Mouse (Mus musculus) lung, embryonic 15.5 days (tissue): ENCODE data around the gene Tbc1d22a. TPM values are rescaled to one million over a fixed set of nuclear protein-coding genes. Genes with fewer than 3 reads are reported as not detected.

ENCODE experiments used
- ATAC-seq: fragments of 200-750 bp; cut with Nextera tagmentation; 2 replicates; pipeline ENCODE4 v1.8.0; 2017; ENCODE audit warnings: moderate number of reproducible peaks, borderline replicate concordance; ENCODE audit not compliant: low FRiP score, low TSS enrichment; ENCODE audit errors: extremely low read depth
- H3K27ac ChIP-seq: fragments of 300-500 bp; sonication (generic); 2 replicates; pipeline ENCODE4 v1.5.1; 2015; ENCODE audit warnings: moderate library complexity, mild to moderate bottlenecking, inconsistent platforms
- H3K27me3 ChIP-seq: fragments of 300-500 bp; sonication (generic); 2 replicates; pipeline ENCODE4 v1.6.1; 2015; ENCODE audit warnings: inconsistent platforms
- H3K36me3 ChIP-seq: fragments of 300-500 bp; sonication (generic); 2 replicates; pipeline ENCODE4 v1.6.1; 2015; ENCODE audit warnings: inconsistent platforms
- H3K4me1 ChIP-seq: fragments of 300-500 bp; sonication (generic); 2 replicates; pipeline ENCODE4 v1.6.1; 2015; ENCODE audit warnings: inconsistent platforms
- H3K4me2 ChIP-seq: fragments of 300-500 bp; sonication (generic); 2 replicates; pipeline ENCODE4 v1.6.1; 2015; ENCODE audit warnings: inconsistent platforms, mild to moderate bottlenecking, moderate library complexity
- H3K4me3 ChIP-seq: fragments of 300-500 bp; sonication (generic); 2 replicates; pipeline ENCODE4 v1.5.1; 2015; ENCODE audit warnings: mild to moderate bottlenecking, inconsistent platforms
- H3K9ac ChIP-seq: fragments of 300-500 bp; sonication (generic); 2 replicates; pipeline ENCODE4 v1.6.1; 2015; ENCODE audit warnings: inconsistent platforms
- H3K9me3 ChIP-seq: fragments of 300-500 bp; sonication (generic); 2 replicates; pipeline ENCODE4 v1.6.1; 2016; ENCODE audit warnings: inconsistent platforms
- WGBS: fragments of 180-500 bp; shearing (Covaris S2); methylation state at CpG from one replicate; pipeline ENCODE4 v1.1.7; 2015; 5-methylcytosine and 5-hydroxymethylcytosine counted together
- polyA plus RNA-seq: library from polyadenylated mRNA; unstranded; fragments of >200 nt; fragmentation: Nextera tagmentation; extraction: Ambion mirVana; gene quantifications from 2 replicates; pipeline ENCODE4 v1.2.1, GENCODE M21; 2015

Tbc1d22a gene
- 10.3 and 12.4 TPM in 2 replicates for polyA plus RNA-seq

DNA sequence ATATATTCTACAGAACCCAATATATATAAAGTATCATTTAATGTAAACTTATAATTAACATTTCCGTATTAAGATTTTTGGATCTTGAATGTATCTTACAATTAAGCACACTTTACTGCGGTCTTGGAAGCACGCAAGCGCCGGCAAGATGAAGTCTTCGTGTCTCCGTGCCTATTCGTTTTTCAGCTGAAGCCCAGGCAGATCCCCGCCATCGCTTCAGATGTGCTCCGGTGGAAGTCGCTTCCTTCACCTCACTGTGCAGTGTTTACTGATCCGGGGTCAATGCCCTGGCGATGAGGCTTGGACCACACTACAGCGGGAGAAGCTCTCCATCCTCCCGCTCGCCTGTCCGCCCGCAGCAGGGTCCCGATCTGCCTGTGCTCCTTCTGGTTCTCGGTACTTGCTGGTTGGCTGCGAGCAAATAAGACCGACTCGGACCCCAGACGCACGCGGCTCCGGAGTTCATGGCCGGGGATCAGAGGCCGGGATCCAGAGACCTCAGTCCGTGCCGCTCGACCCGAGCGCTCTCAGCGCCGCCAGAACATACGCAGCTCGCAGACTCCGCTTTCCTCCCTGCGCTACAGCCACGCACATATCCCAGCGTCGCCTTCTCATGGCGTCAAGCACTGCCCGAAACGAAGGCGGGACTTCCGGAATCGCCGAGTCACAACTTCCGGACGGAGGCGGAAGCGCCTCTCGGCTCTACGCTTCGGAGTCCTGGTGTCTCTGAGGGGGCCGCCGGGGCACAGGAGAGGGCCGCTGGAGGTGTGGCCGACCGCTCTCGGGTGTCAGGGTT, at the start of gene Tbc1d22a:
Tbc1d22a (plus strand) TSS at position 707 of the 796 bp plus-strand sequence.
- peak within 1 kb of the TSS; percentile 92 for H3K9ac ChIP-seq
- WGBS = under 1% methylated on average over 64 of the region's 64 CpGs
- H3K4me2 ChIP-seq = peak within 1 kb of the TSS; percentile 99
- H3K36me3 ChIP-seq = 0 out of 2 replicates have a peak, but pooled peaks cover 2% of the 10 kb centered on the region
- H3K4me1 ChIP-seq = peaks cover 25% of the 10 kb centered on the region
- no peaks in the 10 kb centered on the region for H3K9me3 ChIP-seq
- peak within 1 kb of the TSS; percentile 91 for H3K27ac ChIP-seq
- no peaks in the 10 kb centered on the region for H3K27me3 ChIP-seq
- H3K4me3 ChIP-seq = peak within 1 kb of the TSS; percentile 87
- ATAC-seq = peak; percentile 90

DNA sequence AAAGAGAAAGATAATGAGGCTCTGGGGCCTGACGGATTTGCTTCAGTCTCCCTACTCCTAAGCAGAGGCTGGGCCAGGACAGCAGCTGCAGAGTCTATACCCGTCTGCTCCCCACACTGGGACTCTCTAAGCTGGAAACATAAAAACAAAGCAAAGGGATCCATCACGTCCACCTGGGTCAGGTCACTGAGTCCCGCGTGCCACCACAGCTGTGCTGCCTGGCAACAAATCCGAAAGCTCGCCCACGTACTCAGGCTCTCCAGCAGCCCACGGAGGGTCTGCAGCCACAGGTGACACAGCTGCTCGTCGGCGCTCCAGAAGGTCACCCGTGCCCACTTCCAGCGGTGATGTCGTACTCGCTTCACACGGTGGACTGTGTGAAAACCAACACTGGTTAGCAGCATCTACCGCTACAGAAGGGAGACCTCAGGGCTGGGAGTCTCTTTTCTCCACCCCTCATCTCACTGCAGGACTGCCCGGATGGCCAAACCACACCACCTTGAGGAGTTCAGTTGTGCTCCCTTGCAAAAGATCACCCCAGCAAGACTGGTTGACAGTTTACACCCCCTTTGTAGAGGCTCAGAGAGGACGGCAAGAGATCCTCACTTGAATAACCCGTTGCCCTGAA, 49.4 kb upstream of the Tbc1d22a start:
- H3K27ac ChIP-seq = no peak overlapping the region
- peaks cover 19% of the 10 kb centered on the region for H3K36me3 ChIP-seq
- no peaks in the 10 kb centered on the region for H3K9me3 ChIP-seq
- H3K4me3 ChIP-seq = no peak overlapping the region
- 73% methylated on average over 21 of the region's 21 CpGs for WGBS
- no peak overlapping the region for H3K4me2 ChIP-seq
- ATAC-seq = no peak
- no peak overlapping the region for H3K9ac ChIP-seq
- H3K27me3 ChIP-seq = no peaks in the 10 kb centered on the region
- H3K4me1 ChIP-seq = peaks cover 21% of the 10 kb centered on the region

GRCm38 (mm10) chr15:86165811-86166590, 48.3 kb upstream of the Tbc1d22a start:
- no peak for ATAC-seq
- WGBS = 85% methylated on average over 24 of the region's 24 CpGs
- H3K36me3 ChIP-seq = peaks cover 19% of the 10 kb centered on the region
- peaks cover 33% of the 10 kb centered on the region for H3K4me1 ChIP-seq
- no peak overlapping the region for H3K4me3 ChIP-seq
- H3K9ac ChIP-seq = no peak overlapping the region
- no peaks in the 10 kb centered on the region for H3K9me3 ChIP-seq
- H3K27me3 ChIP-seq = no peaks in the 10 kb centered on the region
- H3K4me2 ChIP-seq = no peak overlapping the region
- no peak overlapping the region for H3K27ac ChIP-seq

- H3K4me3 ChIP-seq = no peak overlapping the region
- H3K4me1 ChIP-seq = peaks cover 43% of the 10 kb centered on the region
- H3K9ac ChIP-seq = no peak overlapping the region
- ATAC-seq = no peak
- peaks cover 9% of the 10 kb centered on the region for H3K36me3 ChIP-seq
- WGBS = 92% methylated on average over 7 of the region's 7 CpGs
- no peaks in the 10 kb centered on the region for H3K27me3 ChIP-seq
- no peaks in the 10 kb centered on the region for H3K9me3 ChIP-seq
- no peak overlapping the region for H3K4me2 ChIP-seq
- H3K27ac ChIP-seq = no peak overlapping the region
Observed at GRCm38 (mm10) chr15:86167032-86167655, 47.1 kb upstream of the Tbc1d22a start.

GRCm38 (mm10) chr15:86167787-86168504, 46.3 kb upstream of the Tbc1d22a start:
- H3K9ac ChIP-seq = no peak overlapping the region

DNA sequence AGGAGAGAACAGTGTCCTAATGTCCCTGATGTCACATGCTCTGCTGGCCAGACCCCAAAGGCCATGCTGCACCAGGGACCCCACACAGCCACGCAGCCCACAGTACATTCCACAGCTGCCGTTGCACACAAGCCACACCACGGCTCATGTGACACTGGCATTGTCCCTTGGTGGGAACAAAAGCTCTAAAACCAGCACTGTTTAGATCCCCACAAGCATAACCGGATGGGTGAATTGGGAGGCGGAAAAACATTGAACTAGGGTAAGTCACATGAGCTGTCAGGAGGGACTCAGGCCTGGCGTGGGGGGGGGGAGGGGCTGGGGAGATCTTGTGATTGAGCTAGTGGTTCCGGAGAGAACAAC, 45.8 kb upstream of the Tbc1d22a start:
- H3K4me1 ChIP-seq = peaks cover 57% of the 10 kb centered on the region
- ATAC-seq = peak; percentile 50
- no peaks in the 10 kb centered on the region for H3K9me3 ChIP-seq
- peak overlapping the region; percentile 65 for H3K27ac ChIP-seq
- H3K27me3 ChIP-seq = no peaks in the 10 kb centered on the region
- H3K4me3 ChIP-seq = no peak overlapping the region
- no peaks in the 10 kb centered on the region for H3K36me3 ChIP-seq
- no peak overlapping the region for H3K9ac ChIP-seq
- 32% methylated on average over 7 of the region's 7 CpGs for WGBS
- H3K4me2 ChIP-seq = no peak overlapping the region

More at GRCm38 (mm10) chr15:86167787-86168504, 46.3 kb upstream of the Tbc1d22a start:
- no peaks in the 10 kb centered on the region for H3K9me3 ChIP-seq
- WGBS = 72% methylated on average over 10 of the region's 10 CpGs
- no peak overlapping the region for H3K4me2 ChIP-seq
- no peak for ATAC-seq
- no peak overlapping the region for H3K4me3 ChIP-seq
- peaks cover under 1% of the 10 kb centered on the region; the same call in 1 of the 2 replicates for H3K36me3 ChIP-seq
- H3K27ac ChIP-seq = peak overlapping the region; percentile 65
- peaks cover 51% of the 10 kb centered on the region for H3K4me1 ChIP-seq
- no peaks in the 10 kb centered on the region for H3K27me3 ChIP-seq

DNA sequence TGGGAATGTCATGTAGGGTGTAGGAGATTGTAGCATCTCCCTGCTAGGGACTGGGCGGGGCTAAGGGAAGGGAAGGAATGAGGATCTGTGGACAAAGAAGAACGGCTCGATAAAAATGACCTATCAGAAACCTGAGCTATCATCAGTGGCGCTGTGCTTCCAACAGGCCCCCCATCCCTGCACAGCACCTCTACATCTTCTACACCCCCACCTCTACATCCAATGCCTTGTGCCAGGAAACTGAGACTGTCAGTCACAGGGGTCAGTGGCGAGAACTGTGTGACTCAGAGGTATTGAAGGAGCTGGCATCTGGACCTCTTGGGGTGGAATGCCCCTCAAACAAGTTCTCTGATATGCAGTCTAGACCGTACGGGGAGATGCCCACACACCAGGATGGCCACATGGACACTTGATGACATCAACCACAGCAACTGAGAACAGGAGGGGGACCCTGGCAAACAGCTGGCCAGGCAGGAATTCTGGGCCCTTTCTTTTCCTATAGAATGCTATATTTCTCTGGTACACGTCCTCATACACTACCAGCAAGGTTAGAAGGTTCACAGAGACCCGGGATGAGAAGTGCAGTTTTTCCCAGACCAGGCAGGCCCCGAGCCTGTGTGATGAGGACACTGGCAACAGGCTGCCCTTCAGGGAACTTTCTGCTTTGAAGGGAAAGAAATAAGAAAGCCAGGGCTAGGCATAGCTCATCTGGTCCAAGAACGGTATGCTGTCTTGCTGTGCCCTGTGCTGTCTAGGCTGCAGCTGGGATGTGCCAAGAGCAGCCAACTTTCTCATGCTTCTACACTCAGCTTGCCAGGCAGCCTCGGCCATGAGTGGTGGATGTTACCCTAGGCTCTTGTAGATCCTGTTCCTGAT, 45.1 kb upstream of the Tbc1d22a start:
- Histone ChIP-seq H3K36me3 (no peaks in the 10 kb centered on the region), H3K4me2 (no peak overlapping the region), H3K27ac (peak overlapping the region; percentile 65), H3K9me3 (no peaks in the 10 kb centered on the region), H3K4me1 (peaks cover 64% of the 10 kb centered on the region), H3K4me3 (no peak overlapping the region), H3K9ac (no peak overlapping the region), H3K27me3 (no peaks in the 10 kb centered on the region)
- peak; percentile 25; the same call in 1 of the 2 replicates for ATAC-seq
- WGBS = 66% methylated on average over 12 of the region's 12 CpGs

DNA sequence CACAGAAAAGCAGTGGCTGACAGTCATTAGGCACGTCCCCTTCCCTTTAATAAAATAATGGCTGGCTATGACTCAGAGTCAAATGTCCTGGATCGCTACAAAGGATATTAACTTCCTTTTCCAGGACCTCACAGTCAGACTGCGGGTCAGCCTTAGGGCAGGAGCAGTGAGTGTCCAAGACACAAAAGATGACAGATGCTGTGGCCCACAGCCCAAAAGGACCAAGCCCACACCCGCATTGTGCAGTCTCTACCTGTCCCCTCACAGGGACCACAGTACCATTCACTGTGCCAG, 44.5 kb upstream of the Tbc1d22a start:
- Histone ChIP-seq H3K4me1 (peaks cover 69% of the 10 kb centered on the region), H3K4me3 (no peak overlapping the region), H3K9me3 (no peaks in the 10 kb centered on the region), H3K36me3 (no peaks in the 10 kb centered on the region), H3K27ac (peak overlapping the region; percentile 65), H3K27me3 (no peaks in the 10 kb centered on the region), H3K4me2 (no peak overlapping the region), H3K9ac (no peak overlapping the region)
- ATAC-seq = peak; percentile 21; the same call in 1 of the 2 replicates
- 45% methylated on average over 4 of the region's 4 CpGs for WGBS

DNA sequence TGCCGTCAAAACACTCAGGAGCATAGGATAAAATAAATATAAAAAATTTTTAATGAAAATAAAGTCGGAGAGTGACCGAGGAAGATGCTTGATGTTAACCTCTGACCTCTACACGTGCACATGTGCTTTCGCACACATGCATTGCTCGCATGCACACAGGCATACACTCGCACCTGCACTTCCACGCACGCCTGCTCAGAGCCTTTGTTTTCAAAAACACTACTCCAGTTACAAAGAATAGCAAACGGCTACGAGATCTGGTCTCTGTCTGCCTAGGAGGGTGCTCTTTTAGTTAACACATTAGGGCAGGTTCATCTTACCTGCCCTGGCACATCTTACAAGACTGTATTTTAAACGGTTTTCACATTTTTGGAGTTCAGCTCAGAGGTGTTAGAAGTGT, 42.9 kb upstream of the Tbc1d22a start:
- no peak for ATAC-seq
- Histone ChIP-seq H3K4me3 (no peak overlapping the region), H3K27me3 (no peaks in the 10 kb centered on the region), H3K4me2 (no peak overlapping the region), H3K9me3 (no peaks in the 10 kb centered on the region), H3K27ac (no peak overlapping the region), H3K4me1 (peaks cover 82% of the 10 kb centered on the region), H3K36me3 (no peaks in the 10 kb centered on the region), H3K9ac (no peak overlapping the region)
- 76% methylated on average over 12 of the region's 12 CpGs for WGBS

- no peaks in the 10 kb centered on the region for H3K36me3 ChIP-seq
- no peaks in the 10 kb centered on the region for H3K27me3 ChIP-seq
- WGBS = 22% methylated on average over 3 of the region's 3 CpGs
- H3K27ac ChIP-seq = no peak overlapping the region
- H3K4me1 ChIP-seq = peaks cover 91% of the 10 kb centered on the region
- H3K9me3 ChIP-seq = no peaks in the 10 kb centered on the region
- H3K4me3 ChIP-seq = no peak overlapping the region
- no peak overlapping the region for H3K4me2 ChIP-seq
- ATAC-seq = no peak
- H3K9ac ChIP-seq = no peak overlapping the region
Observed at GRCm38 (mm10) chr15:86172124-86172523, 42.1 kb upstream of the Tbc1d22a start.
